8 mouse cellular contexts compared by ENCODE assay signal in genomic region chr2:29582415-29582814, GRCm38 (mm10). TPM values are rescaled to one million over a fixed set of nuclear protein-coding genes. Genes with fewer than 3 reads are reported as not detected.
DNase-seq lines count a peak whose midpoint lies in the region; ATAC-seq lines count a peak whose summit lies in the region.

No protein-coding gene starts in this region.

- no peak for ATAC-seq in forebrain, embryonic 12.5 days (ENCODE audit: low FRiP score)
- 0 out of 2 replicates have a peak, but pooled peaks have one; percentile 43 for ATAC-seq in forebrain, embryonic 13.5 days
- no peak for ATAC-seq in hindbrain, embryonic 11.5 days (ENCODE audit: low FRiP score)
- peak; percentile 98 for ATAC-seq in megakaryocyte progenitor cell, adult 5-6 weeks (replicated peaks; ENCODE audit: poor library complexity)

- H3K4me2 ChIP-seq in forebrain, embryonic 12.5 days = no peak overlapping the region
- H3K4me2 ChIP-seq in forebrain, embryonic 13.5 days = no peak overlapping the region
- H3K4me2 ChIP-seq in hindbrain, embryonic 11.5 days (replicated peaks; ENCODE audit: low read depth, low read length) = no peak overlapping the region

- H3K27ac ChIP-seq in forebrain, embryonic 10.5 days = no peak overlapping the region; the same call in 1 of the 2 replicates
- no peak overlapping the region; the same call in 1 of the 2 replicates for H3K27ac ChIP-seq in forebrain, embryonic 12.5 days
- no peak overlapping the region for H3K27ac ChIP-seq in forebrain, embryonic 13.5 days
- no peak overlapping the region for H3K27ac ChIP-seq in hindbrain, embryonic 11.5 days (ENCODE audit: low read depth, low read length)

- no peaks in the 10 kb centered on the region for H3K9me3 ChIP-seq in forebrain, embryonic 10.5 days
- no peaks in the 10 kb centered on the region for H3K9me3 ChIP-seq in forebrain, embryonic 12.5 days
- H3K9me3 ChIP-seq in forebrain, embryonic 13.5 days (replicated peaks) = no peaks in the 10 kb centered on the region
- H3K9me3 ChIP-seq in hindbrain, embryonic 11.5 days (ENCODE audit: control insufficient read depth, low read length) = no peaks in the 10 kb centered on the region

- H3K27me3 ChIP-seq in forebrain, embryonic 10.5 days (ENCODE audit: poor library complexity, severe bottlenecking) = peaks cover 5% of the 10 kb centered on the region; the same call in 1 of the 2 replicates
- peaks cover 12% of the 10 kb centered on the region; the same call in 1 of the 2 replicates for H3K27me3 ChIP-seq in forebrain, embryonic 12.5 days
- H3K27me3 ChIP-seq in forebrain, embryonic 13.5 days = peaks cover 8% of the 10 kb centered on the region; the same call in 1 of the 2 replicates
- H3K27me3 ChIP-seq in hindbrain, embryonic 11.5 days (ENCODE audit: control insufficient read depth, insufficient read depth, low read length) = no peaks in the 10 kb centered on the region

- DNase-seq in forebrain, embryonic 10.5 days (ENCODE audit: extremely low spot score, low spot score) = peak; percentile 73
- DNase-seq in c-Kit-negative CD71-positive TER-119-positive erythroid progenitor cells, embryonic 14.5 days (ENCODE audit: low read depth, low spot score) = peak; percentile 29
- peak; percentile 88 for DNase-seq in hindbrain, embryonic 11.5 days (ENCODE audit: low spot score)
- DNase-seq in layer of hippocampus, postnatal 25 days (ENCODE audit: extremely low spot score in 1 of 2, low spot score in 1 of 2) = peak; percentile 62 to 74
- DNase-seq in skeletal muscle tissue, adult 2 months (ENCODE audit: low read depth, low spot score) = peak; percentile 61

- 3% methylated on average over 7 of the region's 7 CpGs for WGBS in forebrain, embryonic 10.5 days
- WGBS in forebrain, embryonic 12.5 days = 6% methylated on average over 7 of the region's 7 CpGs
- under 1% methylated on average over 7 of the region's 7 CpGs for WGBS in forebrain, embryonic 13.5 days
- WGBS in hindbrain, embryonic 11.5 days = 4% methylated on average over 7 of the region's 7 CpGs

- H3K36me3 ChIP-seq in forebrain, embryonic 10.5 days (replicated peaks) = no peaks in the 10 kb centered on the region
- no peaks in the 10 kb centered on the region for H3K36me3 ChIP-seq in forebrain, embryonic 12.5 days (replicated peaks)
- H3K36me3 ChIP-seq in forebrain, embryonic 13.5 days (ENCODE audit: poor library complexity, severe bottlenecking) = no peaks in the 10 kb centered on the region
- H3K36me3 ChIP-seq in hindbrain, embryonic 11.5 days (ENCODE audit: control insufficient read depth, insufficient read depth, low read length) = no peaks in the 10 kb centered on the region

- no peak overlapping the region for H3K4me3 ChIP-seq in forebrain, embryonic 10.5 days
- H3K4me3 ChIP-seq in forebrain, embryonic 12.5 days (replicated peaks) = no peak overlapping the region
- no peak overlapping the region for H3K4me3 ChIP-seq in forebrain, embryonic 13.5 days
- no peak overlapping the region for H3K4me3 ChIP-seq in hindbrain, embryonic 11.5 days (ENCODE audit: low read depth, low read length)

- H3K4me1 ChIP-seq in forebrain, embryonic 10.5 days = peaks cover 23% of the 10 kb centered on the region
- peaks cover 13% of the 10 kb centered on the region for H3K4me1 ChIP-seq in forebrain, embryonic 12.5 days
- peaks cover 11% of the 10 kb centered on the region for H3K4me1 ChIP-seq in forebrain, embryonic 13.5 days
- 0 out of 2 replicates have a peak, but pooled peaks cover 3% of the 10 kb centered on the region for H3K4me1 ChIP-seq in hindbrain, embryonic 11.5 days (replicated peaks; ENCODE audit: control insufficient read depth, insufficient read depth, low read length)

- no peak overlapping the region for H3K9ac ChIP-seq in forebrain, embryonic 12.5 days
- H3K9ac ChIP-seq in forebrain, embryonic 13.5 days = no peak overlapping the region
- H3K9ac ChIP-seq in hindbrain, embryonic 11.5 days (ENCODE audit: low read depth, low read length) = no peak overlapping the region

RNA-seq across cellular contexts. Expression of gene Rapgef1, which starts 37.1 kb away (rescaled TPM):
- polyA plus RNA-seq in forebrain, embryonic 10.5 days (2016; fragmentation: Nextera tagmentation; extraction: Ambion mirVana) = 15.9 and 17.2 TPM in 2 replicates
- 22.3 and 24.0 TPM in 2 replicates for polyA plus RNA-seq in forebrain, embryonic 12.5 days (2016; fragmentation: Nextera tagmentation; extraction: Ambion mirVana)
- 17.8 and 19.2 TPM in 2 replicates for polyA plus RNA-seq in forebrain, embryonic 13.5 days (2015; fragmentation: Nextera tagmentation; extraction: Ambion mirVana)
- 13.3 and 14.3 TPM in 2 replicates for polyA plus RNA-seq in hindbrain, embryonic 11.5 days (2014; fragmentation: Nextera tagmentation; extraction: Ambion mirVana)
- 100 to 1,000 TPM in 1 of 2 experiments, 10 to 100 TPM in 1; 99.0 to 104 TPM for total RNA-seq in layer of hippocampus, postnatal 25 days (2021)
- 19.4 and 21.7 TPM in 2 replicates for total RNA-seq in megakaryocyte progenitor cell, adult 5-6 weeks (2015)
- 22.9 and 24.9 TPM in 2 replicates for total RNA-seq in megakaryocyte progenitor cell, adult 5-6 weeks (2017)

Comparison
In these comparisons a context has a peak if more than half of its experiments do, and no peak if none do; other contexts are left out.
1. ATAC-seq: peak in forebrain, embryonic 13.5 days (single experiment) and megakaryocyte progenitor cell, adult 5-6 weeks (single experiment); none in forebrain, embryonic 12.5 days (single experiment) and hindbrain, embryonic 11.5 days (single experiment).
2. DNase-seq: peak in every context shown above with its lines; median percentile 88 in hindbrain, embryonic 11.5 days; 73 in forebrain, embryonic 10.5 days; 68 in layer of hippocampus, postnatal 25 days; 61 in skeletal muscle tissue, adult 2 months; 29 in c-Kit-negative CD71-positive TER-119-positive erythroid progenitor cells, embryonic 14.5 days.